Mouse (Mus musculus) megakaryocyte, embryonic 14.5 days (primary cell): ENCODE results near the gene Smg6.

Source experiments
- FLI1 ChIP-seq: IDR thresholded peaks from 2 replicates; pipeline ENCODE4 v1.6.1; 2012; ENCODE audit warnings: low read length, inconsistent platforms, mixed read lengths
- GATA1 ChIP-seq: IDR thresholded peaks from 3 replicates; pipeline ENCODE4 v1.6.1; 2012; ENCODE audit warnings: mixed read lengths, low read length, inconsistent platforms, borderline replicate concordance

DNA sequence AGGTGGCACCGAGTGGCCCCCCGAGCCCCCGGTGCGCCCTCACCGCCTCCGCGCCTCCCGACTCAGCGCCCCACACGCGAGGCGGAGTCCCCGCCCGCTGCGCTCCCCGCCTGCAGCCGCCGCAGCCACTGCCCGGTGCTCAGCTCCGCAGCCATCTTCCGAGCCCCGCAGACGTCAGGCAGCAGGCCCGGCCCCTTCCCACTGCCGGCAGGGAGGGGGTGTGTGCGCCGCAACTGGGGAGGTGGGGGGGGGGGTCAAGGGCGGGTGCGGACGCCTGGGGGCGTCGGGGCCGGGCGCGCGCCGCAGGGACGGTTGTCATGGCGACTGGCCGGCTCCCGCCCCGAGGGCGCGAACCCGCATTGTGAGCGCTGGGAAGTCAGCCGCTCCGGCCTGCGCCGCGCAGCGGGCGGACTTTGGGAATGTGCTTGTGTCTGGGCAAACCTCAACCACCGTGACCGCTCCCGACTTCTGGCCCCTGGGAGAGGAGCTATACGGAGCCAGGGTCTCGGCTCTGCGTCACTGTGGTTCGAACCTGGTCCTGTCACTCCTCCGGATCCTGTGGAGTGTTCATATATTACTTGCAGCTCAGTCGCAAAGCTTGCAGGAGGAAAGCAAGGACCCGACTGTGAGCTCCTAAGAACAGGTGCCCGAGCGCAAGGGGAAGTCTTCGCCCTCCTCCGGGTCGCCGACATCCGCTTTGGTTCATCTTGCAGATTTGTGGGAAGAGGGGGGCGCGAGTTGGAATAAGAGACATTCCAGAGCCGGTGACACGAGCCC lies 28.5 kb upstream of the Smg6 start, which contains the start of gene Sgsm2:
- TF ChIP-seq GATA1 (no peak), FLI1 (no peak)
